Mouse (Mus musculus): ENCODE results near the gene Acsl6. TPM values are rescaled to one million over a fixed set of nuclear protein-coding genes. Genes with fewer than 3 reads are reported as not detected.

Acsl6 gene
- polyA plus RNA-seq, 1 experiment from 2014 or later, result 1.3 TPM

DNA sequence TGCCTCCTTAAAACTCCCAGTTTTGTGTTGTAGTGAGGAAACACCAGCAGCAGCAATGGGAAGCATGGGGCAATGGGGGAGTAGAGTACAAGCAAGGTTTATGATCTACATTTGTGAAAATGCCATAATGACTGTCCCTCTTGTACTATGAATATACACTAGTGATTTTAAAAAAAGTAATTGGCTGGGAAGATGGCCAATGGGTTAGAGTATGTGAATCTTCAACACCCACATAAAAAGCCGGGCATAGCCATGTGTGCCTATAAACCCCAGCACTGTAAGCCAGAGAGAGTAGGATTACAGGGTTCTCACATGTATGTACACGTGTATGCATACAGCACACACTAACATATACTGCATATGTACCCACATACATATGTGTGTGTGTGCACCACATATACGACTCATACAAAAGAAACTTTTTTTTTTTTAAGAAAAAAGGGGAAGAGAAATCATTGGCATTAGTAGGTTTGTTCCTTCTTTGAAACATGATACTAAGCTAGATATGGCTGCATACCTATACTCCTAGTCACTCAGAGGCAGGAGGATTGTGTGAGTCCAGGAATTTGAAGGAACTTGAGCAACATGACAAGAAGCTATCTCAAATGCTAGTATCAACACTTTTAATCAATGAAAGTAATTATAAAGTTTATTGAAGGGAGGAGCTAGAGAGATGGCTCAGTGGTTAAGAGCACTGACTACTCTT, 34.3 kb upstream of the Acsl6 start:
- Histone ChIP-seq H3K4me1 (replicated peaks; ENCODE audit: control insufficient read depth, insufficient read depth, low read length) (no peaks in the 10 kb centered on the region), H3K27me3 (replicated peaks; ENCODE audit: control insufficient read depth, insufficient read depth, low read length) (no peaks in the 10 kb centered on the region), H3K4me3 (ENCODE audit: low read depth, low read length) (no peak overlapping the region), H3K9me3 (ENCODE audit: control insufficient read depth) (no peaks in the 10 kb centered on the region), H3K27ac (ENCODE audit: low read depth, low read length) (no peak overlapping the region), H3K4me2 (replicated peaks; ENCODE audit: low read depth) (no peak overlapping the region), H3K9ac (ENCODE audit: low read depth, low read length) (no peak overlapping the region), H3K36me3 (ENCODE audit: control insufficient read depth, insufficient read depth) (no peaks in the 10 kb centered on the region)
- WGBS, result 76% methylated on average over 3 of the region's 3 CpGs
- no peak for TF ChIP-seq CTCF (IDR thresholded peaks at IDR 0.05; ENCODE audit: low read depth)
- ATAC-seq, result no peak

DNA sequence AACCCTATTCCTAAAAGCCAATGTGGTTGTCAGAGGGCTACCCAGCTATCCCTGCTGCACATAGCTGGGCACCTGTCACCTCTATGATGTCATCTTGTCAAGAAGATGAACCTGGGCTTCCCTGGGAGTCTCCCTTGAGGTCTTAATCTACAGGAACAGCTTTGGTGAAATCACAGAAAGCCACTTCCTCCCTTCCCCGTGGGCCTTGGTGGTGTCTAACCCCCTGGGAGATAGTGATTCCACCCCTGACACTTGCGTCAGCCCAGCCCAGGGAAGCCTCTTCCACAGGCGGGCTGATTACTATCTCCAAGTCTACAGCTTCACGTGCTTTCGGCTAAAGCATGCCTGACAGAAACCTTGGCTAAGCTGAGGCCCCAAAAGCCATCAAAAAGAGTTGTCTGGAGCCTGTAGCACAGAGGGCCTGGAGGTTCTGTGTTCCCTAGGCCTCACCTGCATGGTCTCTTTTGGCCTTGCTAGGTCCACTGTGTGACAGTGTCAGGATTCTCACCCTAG, 32.1 kb upstream of the Acsl6 start:
- no peaks in the 10 kb centered on the region; the same call in 1 of the 2 replicates for H3K4me1 ChIP-seq (replicated peaks; ENCODE audit: control insufficient read depth, insufficient read depth, low read length)
- no peak overlapping the region for H3K4me2 ChIP-seq (replicated peaks; ENCODE audit: low read depth)
- no peaks in the 10 kb centered on the region for H3K36me3 ChIP-seq (ENCODE audit: control insufficient read depth, insufficient read depth)
- 69% methylated on average over 5 of the region's 5 CpGs for WGBS
- no peak for TF ChIP-seq CTCF (IDR thresholded peaks at IDR 0.05; ENCODE audit: low read depth)
- no peaks in the 10 kb centered on the region for H3K27me3 ChIP-seq (replicated peaks; ENCODE audit: control insufficient read depth, insufficient read depth, low read length)
- no peaks in the 10 kb centered on the region for H3K9me3 ChIP-seq (ENCODE audit: control insufficient read depth)
- H3K4me3 ChIP-seq (ENCODE audit: low read depth, low read length), result no peak overlapping the region
- no peak overlapping the region for H3K9ac ChIP-seq (ENCODE audit: low read depth, low read length)
- ATAC-seq, result no peak
- no peak overlapping the region for H3K27ac ChIP-seq (ENCODE audit: low read depth, low read length)

- no peak overlapping the region for H3K9ac ChIP-seq (ENCODE audit: low read depth, low read length)
- no peak overlapping the region for H3K4me2 ChIP-seq (replicated peaks; ENCODE audit: low read depth)
- H3K4me1 ChIP-seq (replicated peaks; ENCODE audit: control insufficient read depth, insufficient read depth, low read length), result no peaks in the 10 kb centered on the region
- no peaks in the 10 kb centered on the region for H3K36me3 ChIP-seq (ENCODE audit: control insufficient read depth, insufficient read depth)
- TF ChIP-seq CTCF (IDR thresholded peaks at IDR 0.05; ENCODE audit: low read depth), result no peak
- ATAC-seq, result no peak
- no peak overlapping the region for H3K4me3 ChIP-seq (ENCODE audit: low read depth, low read length)
- WGBS, result 82% methylated on average over 8 of the region's 8 CpGs
- no peaks in the 10 kb centered on the region for H3K27me3 ChIP-seq (replicated peaks; ENCODE audit: control insufficient read depth, insufficient read depth, low read length)
- H3K9me3 ChIP-seq (ENCODE audit: control insufficient read depth), result no peaks in the 10 kb centered on the region
- H3K27ac ChIP-seq (ENCODE audit: low read depth, low read length), result no peak overlapping the region
These were observed 15.7 kb upstream of the Acsl6 start for GRCm38 (mm10) chr11:54287821-54288453.

GRCm38 (mm10) chr11:54292163-54292562, 11.4 kb upstream of the Acsl6 start:
- no peak for TF ChIP-seq CTCF (IDR thresholded peaks at IDR 0.05; ENCODE audit: low read depth)
- Histone ChIP-seq H3K4me2 (replicated peaks; ENCODE audit: low read depth) (no peak overlapping the region), H3K4me3 (ENCODE audit: low read depth, low read length) (no peak overlapping the region), H3K9ac (ENCODE audit: low read depth, low read length) (no peak overlapping the region), H3K27me3 (replicated peaks; ENCODE audit: control insufficient read depth, insufficient read depth, low read length) (no peaks in the 10 kb centered on the region), H3K36me3 (ENCODE audit: control insufficient read depth, insufficient read depth) (no peaks in the 10 kb centered on the region), H3K9me3 (ENCODE audit: control insufficient read depth) (no peaks in the 10 kb centered on the region), H3K27ac (ENCODE audit: low read depth, low read length) (no peak overlapping the region), H3K4me1 (replicated peaks; ENCODE audit: control insufficient read depth, insufficient read depth, low read length) (no peaks in the 10 kb centered on the region)
- no peak for ATAC-seq
- WGBS, result 79% methylated on average over 2 of the region's 2 CpGs

GRCm38 (mm10) chr11:54293980-54294807, 9.4 kb upstream of the Acsl6 start:
- no peak overlapping the region for H3K27ac ChIP-seq (ENCODE audit: low read depth, low read length)
- H3K4me3 ChIP-seq (ENCODE audit: low read depth, low read length), result no peak overlapping the region
- H3K9ac ChIP-seq (ENCODE audit: low read depth, low read length), result no peak overlapping the region
- TF ChIP-seq CTCF (IDR thresholded peaks at IDR 0.05; ENCODE audit: low read depth), result no peak
- no peaks in the 10 kb centered on the region for H3K9me3 ChIP-seq (ENCODE audit: control insufficient read depth)
- H3K27me3 ChIP-seq (replicated peaks; ENCODE audit: control insufficient read depth, insufficient read depth, low read length), result no peaks in the 10 kb centered on the region
- no peak for ATAC-seq
- 68% methylated on average over 12 of the region's 12 CpGs for WGBS
- H3K4me2 ChIP-seq (replicated peaks; ENCODE audit: low read depth), result no peak overlapping the region
- H3K4me1 ChIP-seq (replicated peaks; ENCODE audit: control insufficient read depth, insufficient read depth, low read length), result no peaks in the 10 kb centered on the region
- no peaks in the 10 kb centered on the region for H3K36me3 ChIP-seq (ENCODE audit: control insufficient read depth, insufficient read depth)

DNA sequence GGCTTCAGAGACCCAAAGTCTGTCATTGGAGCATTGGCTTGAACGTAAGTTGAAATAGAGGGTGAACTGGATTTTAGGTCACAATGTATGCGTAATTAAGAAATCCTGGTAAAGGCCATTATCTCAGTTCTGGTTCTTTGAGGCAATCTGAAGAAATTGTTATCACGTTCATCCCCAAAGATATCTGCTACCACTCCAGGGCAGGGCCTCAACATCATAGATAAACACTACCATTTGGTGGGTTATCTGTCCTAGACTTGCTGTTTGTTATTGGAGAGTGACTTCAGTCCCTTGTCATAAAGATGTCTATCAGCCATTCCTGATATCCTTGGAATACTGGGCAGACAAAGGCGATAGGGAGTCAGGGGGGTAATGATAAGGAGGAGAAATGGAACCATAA, 7.6 kb upstream of the Acsl6 start:
- Histone ChIP-seq H3K27me3 (replicated peaks; ENCODE audit: control insufficient read depth, insufficient read depth, low read length) (no peaks in the 10 kb centered on the region), H3K27ac (ENCODE audit: low read depth, low read length) (no peak overlapping the region), H3K4me3 (ENCODE audit: low read depth, low read length) (no peak overlapping the region), H3K4me1 (replicated peaks; ENCODE audit: control insufficient read depth, insufficient read depth, low read length) (no peaks in the 10 kb centered on the region), H3K36me3 (ENCODE audit: control insufficient read depth, insufficient read depth) (no peaks in the 10 kb centered on the region), H3K9me3 (ENCODE audit: control insufficient read depth) (no peaks in the 10 kb centered on the region), H3K9ac (ENCODE audit: low read depth, low read length) (no peak overlapping the region), H3K4me2 (replicated peaks; ENCODE audit: low read depth) (no peak overlapping the region)
- WGBS, result 66% methylated on average over 4 of the region's 4 CpGs
- TF ChIP-seq CTCF (IDR thresholded peaks at IDR 0.05; ENCODE audit: low read depth), result no peak
- no peak for ATAC-seq
